Mouse (Mus musculus) bone marrow, adult 2 months (tissue): ENCODE data around the gene Pphln1.
"Not testable (repeated sequence)": the region's sequence is repeated elsewhere in the genome, so short reads cannot be mapped to it uniquely, and the experiment has no call there.

ENCODE experiments used
- CTCF ChIP-seq: fragments of 200-500 bp; IDR thresholded peaks from 2 replicates; pipeline ENCODE4 v1.5.1; 2011; ENCODE audit warnings: low read length, control low read depth; ENCODE audit not compliant: control insufficient read depth, insufficient read depth
- POLR2A ChIP-seq: fragments of 200-500 bp; IDR thresholded peaks from 2 replicates; pipeline ENCODE4 v1.6.1; 2011; ENCODE audit warnings: low read depth, mild to moderate bottlenecking, control low read depth, low read length, borderline replicate concordance; ENCODE audit not compliant: control insufficient read depth

GRCm38 (mm10) chr15:93372525-93373119 lies 25.5 kb upstream of the Pphln1 start:
- TF ChIP-seq CTCF, POLR2A: not testable (repeated sequence)
